Mouse (Mus musculus) WW6 (cell line): ENCODE data around the gene Hells.

Experiments used
- DNase-seq: peaks from one replicate; pipeline ENCODE4 v3.0.0-alpha.2; 2013; ENCODE audit warnings: low read depth, low spot score

Hells gene

GRCm38 (mm10) chr19:38930788-38931565, at the start of gene Hells:
Hells (plus strand) TSS chr19:38930915.
- DNase-seq: peak; percentile 88

- DNase-seq: no peak
Observed at GRCm38 (mm10) chr19:38901146-38902135, 29.3 kb upstream of the Hells start.

DNA sequence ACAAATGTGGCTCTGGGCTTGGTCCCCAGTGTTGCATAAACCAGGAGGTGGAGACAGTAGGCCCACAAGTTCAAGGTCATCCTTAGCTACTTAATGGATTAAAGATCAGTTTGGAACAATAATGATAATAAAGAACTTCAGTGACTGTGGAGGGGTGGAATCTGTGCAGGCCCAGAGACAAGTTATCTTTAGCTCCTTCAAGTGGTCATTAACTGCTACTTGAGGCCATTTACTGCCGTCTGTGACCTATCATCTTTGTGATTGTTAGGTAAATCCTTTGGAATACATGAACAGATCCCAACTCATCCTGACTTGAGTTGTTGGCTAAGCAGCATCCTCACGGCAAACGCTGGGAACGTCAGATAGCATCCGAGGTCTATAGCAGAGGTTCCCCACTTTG, 28.2 kb upstream of the Hells start:
- DNase-seq: no peak

DNA sequence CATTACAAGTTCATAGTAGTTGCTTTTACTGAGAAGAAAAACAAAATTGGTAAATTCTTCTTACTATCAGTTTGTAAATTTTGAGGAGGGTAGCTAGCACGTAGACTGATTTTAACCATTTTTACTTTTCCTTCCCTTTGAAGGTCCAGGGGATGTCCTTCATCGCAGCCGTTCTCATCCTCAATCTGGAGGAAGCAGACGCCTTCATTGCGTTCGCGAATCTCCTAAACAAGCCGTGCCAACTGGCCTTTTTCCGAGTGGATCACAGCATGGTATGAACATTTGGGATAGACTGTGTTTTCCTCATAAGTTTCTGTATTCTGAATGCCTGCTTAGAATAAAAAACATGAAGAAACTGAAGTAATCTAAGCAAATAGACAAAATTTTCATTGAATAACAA, 16.9 kb upstream of the Hells start:
- no peak for DNase-seq

DNA sequence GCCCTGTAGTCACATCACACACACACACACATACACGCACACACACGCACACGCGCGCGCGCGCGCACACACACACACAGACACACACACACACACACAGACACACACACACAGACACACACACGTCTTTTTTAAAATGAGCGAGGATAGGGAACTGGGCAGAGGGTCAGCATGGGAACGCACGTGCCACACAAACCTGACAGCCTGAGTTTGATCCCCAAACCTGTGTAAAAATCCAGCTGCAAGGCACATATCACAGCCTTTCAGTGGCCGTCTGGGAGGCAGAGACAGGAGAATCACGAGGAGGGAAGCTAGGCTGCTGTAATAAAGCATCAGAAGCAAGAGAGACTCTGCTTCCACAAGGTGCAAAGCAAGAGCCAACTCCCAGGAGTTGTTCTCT, 15.8 kb upstream of the Hells start:
- DNase-seq: no peak

DNA sequence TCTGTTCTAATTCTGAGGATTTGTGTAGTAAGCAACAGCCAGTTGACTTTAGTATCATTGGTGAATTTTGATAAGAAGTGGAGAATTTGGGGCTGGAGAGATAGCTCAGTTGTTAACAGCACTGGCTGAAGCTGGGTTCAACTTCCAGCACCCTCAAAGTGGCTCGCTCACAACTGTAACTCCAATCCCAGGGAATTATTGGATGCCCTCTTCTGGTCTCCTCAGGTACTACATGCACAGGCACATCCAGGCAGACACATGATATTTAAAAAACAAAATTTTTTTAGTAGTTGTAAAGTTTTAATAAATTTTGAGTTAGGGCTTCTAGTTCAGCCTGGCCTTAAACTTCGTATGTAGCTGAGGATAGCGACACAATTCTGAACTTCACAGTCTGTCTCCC, 15.0 kb upstream of the Hells start:
- DNase-seq: no peak

DNA sequence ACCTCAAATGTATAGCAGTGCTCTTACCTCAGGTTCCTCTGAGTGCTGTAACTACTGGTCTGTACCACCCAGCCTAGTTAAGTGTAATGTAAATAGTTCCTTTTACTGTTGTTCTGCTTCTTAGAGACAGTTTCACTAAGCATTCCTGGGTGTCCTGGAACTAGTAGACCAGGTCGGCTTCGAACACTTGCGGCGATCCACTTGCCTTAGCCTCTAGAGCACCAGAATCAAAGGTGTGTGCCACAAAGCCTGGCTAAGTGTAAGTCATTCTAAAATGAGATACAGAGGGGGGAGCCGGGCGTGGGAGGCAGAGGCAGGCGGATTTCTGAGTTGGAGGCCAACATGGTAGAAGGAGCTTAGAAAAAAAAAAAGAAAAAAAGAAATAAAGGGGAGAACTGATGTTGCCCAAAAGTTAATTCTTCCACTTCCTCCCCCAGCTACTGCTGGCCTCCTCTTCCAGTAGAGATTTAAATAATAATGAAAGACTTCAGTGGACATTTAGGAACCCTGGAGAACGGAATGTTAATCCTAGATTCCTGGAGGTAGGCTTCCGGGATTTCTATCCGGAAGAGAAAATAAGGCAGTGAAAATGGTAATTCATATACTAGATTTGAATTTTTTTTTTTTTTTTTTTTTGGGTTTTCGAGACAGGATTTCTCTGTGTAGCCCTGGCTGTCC, 2.1 kb upstream of the Hells start:
- DNase-seq: no peak

DNA sequence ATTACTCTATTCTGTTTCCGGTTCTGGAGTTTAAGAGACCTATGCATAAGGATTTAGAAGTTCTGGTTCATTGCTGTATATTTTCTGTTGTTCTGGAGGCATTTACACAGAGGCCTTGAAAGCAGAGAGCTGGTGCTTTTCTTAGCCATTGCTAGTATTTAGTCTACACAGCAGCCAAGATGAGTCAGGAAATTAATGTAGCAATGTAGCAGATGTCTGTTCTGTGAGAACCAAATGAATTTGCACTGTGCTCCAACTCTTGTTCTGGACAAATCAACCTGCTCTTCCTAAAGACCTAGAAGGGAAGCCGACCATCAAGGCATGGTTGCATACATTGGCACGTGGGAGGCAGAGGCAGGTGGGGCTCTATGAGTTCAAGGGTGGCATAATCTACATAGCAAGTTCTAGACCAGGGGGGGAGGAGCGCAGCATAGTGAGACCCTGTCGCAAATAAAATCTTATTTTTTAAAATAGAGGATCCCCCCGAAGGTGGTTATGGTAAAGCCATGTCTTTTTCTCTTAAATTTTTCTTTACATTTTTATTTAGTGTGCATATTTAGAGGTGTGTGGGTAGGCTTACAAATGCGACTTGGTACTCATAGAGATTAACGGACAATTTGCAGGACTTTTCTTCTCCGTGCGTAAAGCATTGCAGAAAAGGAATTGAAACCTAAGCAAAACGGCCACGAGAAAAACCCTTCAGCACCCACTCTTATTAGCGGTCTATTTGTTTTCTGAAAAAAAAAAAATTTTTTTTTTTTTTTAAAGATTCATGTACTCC, 1.1 kb upstream of the Hells start:
- no peak for DNase-seq

DNA sequence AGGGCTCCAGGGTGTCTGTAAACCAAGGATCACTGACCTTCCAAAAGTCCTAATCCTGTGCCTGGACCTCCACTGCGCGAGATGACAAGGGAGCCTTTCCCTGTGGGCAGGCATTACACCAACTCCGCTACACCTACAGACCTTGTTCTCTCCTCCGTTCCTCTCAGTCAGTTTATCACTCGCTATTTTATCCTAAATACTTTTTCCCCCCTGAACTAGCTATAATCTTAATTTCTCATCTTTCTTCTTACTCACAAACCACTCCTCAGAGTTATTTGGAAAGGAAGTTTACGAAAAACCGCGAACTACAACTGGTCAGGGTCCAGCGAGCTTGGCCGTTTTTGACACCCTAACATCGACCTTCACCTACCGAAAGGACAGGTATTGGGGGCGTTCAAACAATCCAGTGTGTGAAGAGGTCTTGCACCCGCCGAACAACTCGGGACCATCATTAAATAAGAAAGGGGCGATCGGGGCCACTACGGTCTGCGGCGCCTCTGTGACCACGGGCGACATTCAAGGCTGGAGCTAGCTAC, 395 bp upstream of the Hells start:
- DNase-seq: no peak

GRCm38 (mm10) chr19:38931566-38931890, 813 bp downstream of the Hells start:
- no peak for DNase-seq

DNA sequence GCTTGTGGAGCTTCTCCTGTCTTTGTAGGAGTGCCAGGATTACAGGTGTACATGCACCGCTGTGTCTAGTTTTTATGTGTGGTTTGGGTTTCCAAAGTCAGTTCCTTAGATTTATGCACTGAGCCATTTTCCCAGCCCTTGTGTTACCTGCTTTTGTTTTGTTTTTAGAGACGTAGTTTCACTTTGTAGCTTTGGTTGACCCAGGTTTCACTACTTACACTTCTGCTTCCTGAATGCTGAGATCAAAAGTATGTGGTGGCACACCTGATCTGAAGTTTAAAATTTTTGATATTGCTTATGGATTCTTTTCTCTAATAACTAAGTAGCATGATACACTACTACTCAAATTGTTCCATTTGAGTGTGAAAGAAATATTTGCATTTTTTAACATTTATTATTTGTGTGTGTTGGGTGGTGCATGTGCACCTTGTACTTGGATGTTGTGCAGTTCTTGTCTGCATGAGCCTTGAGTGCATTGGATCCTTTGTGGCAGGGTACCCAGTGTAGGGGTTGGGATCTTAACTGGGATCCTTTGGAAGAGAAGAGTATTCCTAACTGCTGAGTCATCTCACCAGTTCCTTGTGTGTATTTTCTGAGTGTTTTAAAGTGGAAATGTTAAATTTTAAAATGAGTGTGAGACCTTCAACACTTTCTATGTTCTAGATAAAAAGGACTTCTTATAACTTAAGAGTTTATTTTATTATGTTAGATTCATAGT, 14.0 kb downstream of the Hells start:
- no peak for DNase-seq

DNA sequence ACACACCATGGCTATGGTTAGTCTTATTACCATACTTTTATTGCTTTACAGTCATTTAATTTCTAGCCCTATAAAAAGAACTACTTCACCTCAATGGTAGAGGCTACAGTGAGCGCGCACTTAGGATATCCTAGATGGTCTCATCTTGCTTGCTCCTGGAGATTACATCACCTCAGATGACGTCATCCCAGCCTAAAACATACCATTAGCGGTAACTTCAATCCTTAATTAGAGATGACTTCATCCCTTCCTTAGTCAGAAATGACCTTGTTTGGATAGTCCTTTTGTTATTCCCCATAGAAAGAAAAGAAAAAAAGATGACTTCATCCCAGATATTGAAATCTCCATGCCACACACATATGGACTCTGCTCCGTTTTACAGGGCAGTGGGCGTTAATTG, 40.0 kb downstream of the Hells start:
- DNase-seq: no peak

DNA sequence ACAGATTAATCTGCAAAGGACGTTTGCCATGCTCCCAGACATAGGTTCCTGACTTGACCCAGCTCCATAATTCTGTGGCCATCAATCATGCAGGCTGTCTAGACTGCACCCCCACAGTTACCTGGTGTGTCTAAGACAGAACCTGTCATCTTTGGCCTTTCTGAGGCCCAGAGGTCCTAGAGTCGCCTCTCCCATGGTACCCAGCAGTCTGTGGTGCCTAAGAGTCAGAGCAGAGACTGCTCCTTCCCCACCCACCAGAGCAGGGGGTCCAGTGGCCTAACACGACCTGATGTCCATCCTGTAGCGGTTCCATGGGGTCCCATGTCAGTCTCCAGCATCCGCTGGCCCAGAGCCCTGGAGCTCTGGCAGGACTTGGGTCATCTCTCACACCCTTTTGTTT, 41.9 kb downstream of the Hells start:
- DNase-seq: no peak

DNA sequence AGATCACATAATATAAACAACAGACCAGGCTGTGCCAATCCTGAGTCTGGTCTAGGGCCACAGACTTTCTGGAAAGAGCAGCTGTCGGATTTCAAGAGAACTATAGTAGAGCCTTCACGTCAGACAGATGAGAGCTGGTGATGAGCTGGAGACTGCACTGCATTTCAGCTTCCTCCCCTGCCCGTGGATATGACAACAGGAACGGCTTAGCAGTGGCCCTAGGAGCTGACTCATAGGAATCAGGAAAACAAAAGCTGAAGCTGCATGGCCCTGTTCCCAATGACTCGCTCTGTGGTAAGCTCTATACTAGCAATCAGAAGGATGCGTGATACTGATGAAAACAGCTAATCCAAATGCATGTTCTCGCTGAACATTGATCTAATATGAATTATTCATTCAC, 43.0 kb downstream of the Hells start:
- DNase-seq: no peak

- peak; percentile 50 for DNase-seq
Observed at GRCm38 (mm10) chr19:38976269-38976668, 45.6 kb downstream of the Hells start.

DNA sequence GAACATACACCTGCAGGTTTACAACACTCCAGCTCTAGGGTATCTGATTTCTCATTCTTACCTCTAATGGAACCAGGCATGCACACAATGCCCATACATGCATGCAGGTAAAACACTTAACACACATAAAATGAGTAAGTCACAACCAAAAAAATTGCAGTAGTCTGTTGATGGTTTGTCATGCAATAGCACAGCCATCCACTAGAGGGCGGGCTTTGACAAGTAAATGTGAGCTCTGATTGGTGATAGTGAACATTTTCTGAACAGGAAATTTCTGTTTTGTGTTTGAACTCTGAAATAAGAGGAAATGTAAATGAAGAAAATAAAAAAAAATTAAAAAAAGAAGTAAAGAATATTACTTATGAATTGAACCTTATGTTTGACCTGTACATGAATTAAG, 51.3 kb downstream of the Hells start:
- DNase-seq: no peak

GRCm38 (mm10) chr19:38998248-38998647, 67.5 kb downstream of the Hells start:
- DNase-seq: no peak

GRCm38 (mm10) chr19:38998676-38999075, 68.0 kb downstream of the Hells start:
- no peak for DNase-seq

- DNase-seq: no peak
Observed at GRCm38 (mm10) chr19:39005132-39005531, 74.4 kb downstream of the Hells start.

DNA sequence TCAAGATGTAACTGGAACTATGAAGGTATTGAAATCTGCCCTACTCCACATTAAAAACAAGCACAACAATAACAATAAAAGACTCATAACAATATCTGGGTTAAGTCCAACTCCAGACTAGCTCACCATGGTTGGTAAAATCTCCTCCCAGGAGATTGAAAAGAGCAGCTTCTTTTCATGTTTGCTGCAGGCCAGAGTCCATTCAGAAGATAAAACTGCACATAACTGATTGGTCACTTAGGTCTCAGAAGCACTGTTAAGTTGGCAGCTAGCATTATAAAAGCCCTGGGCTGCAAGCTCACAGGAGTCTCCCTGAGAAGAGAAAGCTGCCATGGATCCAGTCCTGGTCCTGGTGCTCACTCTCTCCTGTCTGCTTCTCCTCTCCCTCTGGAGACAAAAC, 76.0 kb downstream of the Hells start, which contains the start of gene Cyp2c55:
Gene Cyp2c55, plus strand, starts transcription at position 305 of the 400 bp plus-strand sequence.
- no peak for DNase-seq
